9 mouse cellular contexts compared by ENCODE assay signal in genomic region chr17:78434746-78435145, GRCm38 (mm10). TPM values are rescaled to one million over a fixed set of nuclear protein-coding genes. Genes with fewer than 3 reads are reported as not detected.
DNase-seq lines count a peak whose midpoint lies in the region; ATAC-seq and TF ChIP-seq lines count a peak whose summit lies in the region.
"Had no signal": no experiment of that assay in that cellular context is flagged by ENCODE, and none has a peak within 500 bp of the region (broad histone marks: within the 10 kb centered on the region; RNA-seq: fewer than 3 reads in every experiment).

No protein-coding gene starts in this region.

- no peak for TF ChIP-seq POLR2A in MEL (IDR thresholded peaks at IDR 0.05; ENCODE audit: control insufficient read depth in 1 of 2, insufficient read depth in 1 of 2, low read depth in 1 of 2, low read length in 2 of 2, poor library complexity in 1 of 2)

- ATAC-seq in midbrain, embryonic 13.5 days: no peak
- ATAC-seq in erythroblast, adult 5-6 weeks (replicated peaks; ENCODE audit: low FRiP score, poor library complexity, severe bottlenecking): 0 out of 2 replicates have a peak, but pooled peaks have one; percentile 77
- no peak for ATAC-seq in midbrain, embryonic 16.5 days

- no peaks in the 10 kb centered on the region for H3K9me3 ChIP-seq in midbrain, embryonic 10.5 days (replicated peaks)
- no peaks in the 10 kb centered on the region for H3K9me3 ChIP-seq in midbrain, embryonic 13.5 days
- no peaks in the 10 kb centered on the region for H3K9me3 ChIP-seq in MEL (replicated peaks; ENCODE audit: insufficient read depth, low read length)
- H3K9me3 ChIP-seq in midbrain, embryonic 16.5 days (replicated peaks; ENCODE audit: control insufficient read depth, low read length, poor library complexity, severe bottlenecking): 0 out of 2 replicates have a peak, but pooled peaks cover 2% of the 10 kb centered on the region

- no peak overlapping the region for H3K4me2 ChIP-seq in midbrain, embryonic 13.5 days (replicated peaks)
- no peak overlapping the region for H3K4me2 ChIP-seq in midbrain, embryonic 16.5 days (ENCODE audit: low read length)

- no peaks in the 10 kb centered on the region for H3K79me2 ChIP-seq in MEL (ENCODE audit: control insufficient read depth, insufficient read depth, low read length, poor library complexity)

- no peak overlapping the region for H3K27ac ChIP-seq in midbrain, embryonic 10.5 days (replicated peaks)
- H3K27ac ChIP-seq in midbrain, embryonic 13.5 days: no peak overlapping the region
- H3K27ac ChIP-seq in MEL (ENCODE audit: control insufficient read depth, low read depth, low read length): no peak overlapping the region
- H3K27ac ChIP-seq in midbrain, embryonic 16.5 days (ENCODE audit: low read length): no peak overlapping the region
- H3K27ac ChIP-seq: macrophage had no signal

- TF ChIP-seq CTCF in MEL (IDR thresholded peaks at IDR 0.05 in 2 of 3, conservative IDR thresholded peaks at IDR 0.05 in 1 of 3; ENCODE audit: control insufficient read depth in 1 of 3, insufficient read depth in 1 of 3, low read depth in 2 of 3, low read length in 3 of 3, poor library complexity in 1 of 3, severe bottlenecking in 1 of 3): peak; percentile 75 to 84 (median 77)

- no peaks in the 10 kb centered on the region for H3K36me3 ChIP-seq in midbrain, embryonic 10.5 days
- H3K36me3 ChIP-seq in midbrain, embryonic 13.5 days: no peaks in the 10 kb centered on the region
- no peaks in the 10 kb centered on the region for H3K36me3 ChIP-seq in MEL (ENCODE audit: control insufficient read depth in 1 of 2, insufficient read depth in 2 of 2, low read length in 2 of 2)
- no peaks in the 10 kb centered on the region for H3K36me3 ChIP-seq in midbrain, embryonic 16.5 days (ENCODE audit: control insufficient read depth, insufficient read depth, low read length)

- no peak overlapping the region for H3K9ac ChIP-seq in midbrain, embryonic 13.5 days (replicated peaks)
- H3K9ac ChIP-seq in MEL (ENCODE audit: control insufficient read depth, low read depth, low read length, poor library complexity, severe bottlenecking): no peak overlapping the region
- no peak overlapping the region for H3K9ac ChIP-seq in midbrain, embryonic 16.5 days (ENCODE audit: low read depth, low read length)

- peak; percentile 40 for DNase-seq in midbrain, embryonic 10.5 days (ENCODE audit: low spot score)
- peak; percentile 57 for DNase-seq in MEL (ENCODE audit: low read depth, low spot score)
- peak; percentile 71 for DNase-seq in brain, adult 2 months (ENCODE audit: low read depth, low spot score)
- peak; percentile 78 to 79 for DNase-seq in kidney, postnatal 4 days
- peak; percentile 45 for DNase-seq in ovary, postnatal 36 days (ENCODE audit: low spot score)

- TF ChIP-seq EP300 in MEL (IDR thresholded peaks at IDR 0.05; ENCODE audit: low read depth in 1 of 2, low read length in 2 of 2): no peak

- no peaks in the 10 kb centered on the region for H3K27me3 ChIP-seq in midbrain, embryonic 10.5 days (ENCODE audit: low read depth, poor library complexity, severe bottlenecking)
- H3K27me3 ChIP-seq in midbrain, embryonic 13.5 days: no peaks in the 10 kb centered on the region
- H3K27me3 ChIP-seq in MEL (ENCODE audit: control insufficient read depth in 1 of 2, insufficient read depth in 2 of 2, low read length in 2 of 2): no peaks in the 10 kb centered on the region
- H3K27me3 ChIP-seq in midbrain, embryonic 16.5 days (ENCODE audit: control insufficient read depth, insufficient read depth, low read depth, low read length): no peaks in the 10 kb centered on the region

- H3K4me1 ChIP-seq in midbrain, embryonic 10.5 days: no peaks in the 10 kb centered on the region
- no peaks in the 10 kb centered on the region for H3K4me1 ChIP-seq in midbrain, embryonic 13.5 days (replicated peaks)
- H3K4me1 ChIP-seq in MEL (ENCODE audit: control insufficient read depth in 1 of 2, insufficient read depth in 2 of 2, low read length in 2 of 2): no peaks in the 10 kb centered on the region
- H3K4me1 ChIP-seq in midbrain, embryonic 16.5 days (ENCODE audit: control insufficient read depth, insufficient read depth, low read length): no peaks in the 10 kb centered on the region

- peak; percentile 60 for TF ChIP-seq RAD21 in MEL (IDR thresholded peaks at IDR 0.05; ENCODE audit: low read depth, low read length)

- H3K4me3 ChIP-seq in midbrain, embryonic 10.5 days: no peak overlapping the region
- H3K4me3 ChIP-seq in midbrain, embryonic 13.5 days (replicated peaks): no peak overlapping the region
- no peak overlapping the region for H3K4me3 ChIP-seq in MEL (ENCODE audit: control insufficient read depth in 1 of 2, insufficient read depth in 1 of 2, low read depth in 2 of 2, low read length in 2 of 2)
- H3K4me3 ChIP-seq in midbrain, embryonic 16.5 days (ENCODE audit: low read depth, low read length): no peak overlapping the region

- WGBS in midbrain, embryonic 10.5 days: 53% methylated on average over 1 of the region's 1 CpGs
- WGBS in midbrain, embryonic 13.5 days: 62% methylated on average over 1 of the region's 1 CpGs
- WGBS in midbrain, embryonic 16.5 days: 47% methylated on average over 1 of the region's 1 CpGs

TF ChIP-seq in MEL, 35 proteins besides CTCF, POLR2A, EP300 and RAD21:
- TF ChIP-seq ZC3H11A (IDR thresholded peaks at IDR 0.05; ENCODE audit: low read depth, low read length): peak; percentile 48
- no peak for TF ChIP-seq NELFE (IDR thresholded peaks at IDR 0.05; ENCODE audit: low read depth, low read length)
- TF ChIP-seq SMC3 (IDR thresholded peaks at IDR 0.05; ENCODE audit: low read depth, low read length): peak; percentile 89
TF ChIP-seq in MEL: peak in this region for 2.

RNA-seq across cellular contexts. Expression of gene Fez2, which starts 16.8 kb away (rescaled TPM):
- 43.5 and 50.3 TPM in 2 replicates for polyA plus RNA-seq in midbrain, embryonic 10.5 days (2016; fragmentation: Nextera tagmentation; extraction: Ambion mirVana)
- polyA plus RNA-seq in midbrain, embryonic 13.5 days (2015; fragmentation: Nextera tagmentation; extraction: Ambion mirVana): 35.3 and 38.1 TPM in 2 replicates
- total RNA-seq in MEL (2012; rRNA removed): 11.7 and 11.9 TPM in 2 replicates
- 10 to 100 TPM in 1 of 2 experiments, not detected in 1; 17.4 TPM for polyA plus RNA-seq in MEL (2012; ENCODE audit: insufficient read depth in 1 of 2, insufficient read length in 2 of 2, low read depth in 1 of 2, low replicate concordance in 2 of 2, missing spikeins in 1 of 2)
- total RNA-seq in erythroblast, adult 5-6 weeks (2015; ENCODE audit: low replicate concordance): 1.9 and 12.7 TPM in 2 replicates
- 13.2 and 14.9 TPM in 2 replicates for total RNA-seq in erythroblast, adult 5-6 weeks (2017; ENCODE audit: low replicate concordance)
- polyA plus RNA-seq in midbrain, embryonic 16.5 days (2015; fragmentation: Nextera tagmentation; extraction: Ambion mirVana): 50.3 and 53.5 TPM in 2 replicates
